Mouse (Mus musculus) cerebral cortex, adult 2 months (tissue): ENCODE data around the gene Tenm2.

ENCODE experiments used
- WGBS: fragments of 180-500 bp; shearing (Covaris S2); methylation state at CpG from one replicate; pipeline ENCODE4 v1.1.7; 2018; 5-methylcytosine and 5-hydroxymethylcytosine counted together

The Tenm2 gene

DNA sequence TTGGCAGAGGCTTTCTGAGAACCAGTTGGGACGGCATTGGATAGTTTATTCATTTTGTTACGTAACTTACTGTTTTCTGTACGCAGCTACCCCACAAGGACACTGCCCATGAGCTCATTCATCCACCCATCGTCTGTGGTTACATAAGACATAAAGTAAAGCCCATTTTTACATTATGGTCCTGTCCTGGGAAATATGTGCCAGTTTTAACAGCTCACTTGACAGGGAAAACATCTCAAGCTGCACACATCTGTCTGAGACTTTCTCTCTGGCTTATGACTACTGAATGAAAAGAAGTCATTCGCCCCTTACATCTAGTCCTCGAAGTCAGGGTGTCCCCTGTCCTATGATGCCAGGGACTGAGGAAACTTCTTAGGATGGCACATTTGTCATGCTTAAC, 884.4 kb downstream of the Tenm2 start:
- WGBS: 80% methylated on average over 6 of the region's 6 CpGs

- 74% methylated on average over 1 of the region's 1 CpGs for WGBS
Observed at GRCm38 (mm10) chr11:36350264-36350663, 885.5 kb downstream of the Tenm2 start.

DNA sequence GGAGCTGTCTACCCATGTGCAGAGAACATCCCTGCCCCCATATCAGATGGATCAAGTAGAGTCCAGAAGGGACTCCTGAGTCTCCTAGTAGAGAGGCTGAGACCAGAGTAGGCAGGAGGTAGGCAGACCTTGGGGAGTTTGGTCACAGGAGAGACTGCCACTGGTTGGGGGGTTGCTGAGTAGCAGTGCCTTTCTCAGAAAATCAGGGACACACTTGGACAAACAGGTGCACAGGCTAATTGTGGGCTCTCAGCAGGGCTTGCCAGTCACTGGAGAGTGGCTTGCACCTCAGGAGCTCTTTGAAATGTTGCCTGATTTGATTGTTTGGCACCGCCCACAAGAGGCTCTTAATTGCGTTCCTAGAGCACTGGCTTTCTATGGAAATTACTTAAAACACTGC, 885.9 kb downstream of the Tenm2 start:
- 52% methylated on average over 2 of the region's 2 CpGs for WGBS

GRCm38 (mm10) chr11:36341799-36342198, 894.0 kb downstream of the Tenm2 start:
- 47% methylated on average over 3 of the region's 3 CpGs for WGBS

GRCm38 (mm10) chr11:36338424-36338823, 897.3 kb downstream of the Tenm2 start:
- WGBS: 68% methylated on average over 4 of the region's 4 CpGs

- WGBS: 47% methylated on average over 6 of the region's 6 CpGs
Observed at GRCm38 (mm10) chr11:36337063-36337462, 898.7 kb downstream of the Tenm2 start.

GRCm38 (mm10) chr11:36335147-36335546, 900.6 kb downstream of the Tenm2 start:
- WGBS: 41% methylated on average over 5 of the region's 5 CpGs

DNA sequence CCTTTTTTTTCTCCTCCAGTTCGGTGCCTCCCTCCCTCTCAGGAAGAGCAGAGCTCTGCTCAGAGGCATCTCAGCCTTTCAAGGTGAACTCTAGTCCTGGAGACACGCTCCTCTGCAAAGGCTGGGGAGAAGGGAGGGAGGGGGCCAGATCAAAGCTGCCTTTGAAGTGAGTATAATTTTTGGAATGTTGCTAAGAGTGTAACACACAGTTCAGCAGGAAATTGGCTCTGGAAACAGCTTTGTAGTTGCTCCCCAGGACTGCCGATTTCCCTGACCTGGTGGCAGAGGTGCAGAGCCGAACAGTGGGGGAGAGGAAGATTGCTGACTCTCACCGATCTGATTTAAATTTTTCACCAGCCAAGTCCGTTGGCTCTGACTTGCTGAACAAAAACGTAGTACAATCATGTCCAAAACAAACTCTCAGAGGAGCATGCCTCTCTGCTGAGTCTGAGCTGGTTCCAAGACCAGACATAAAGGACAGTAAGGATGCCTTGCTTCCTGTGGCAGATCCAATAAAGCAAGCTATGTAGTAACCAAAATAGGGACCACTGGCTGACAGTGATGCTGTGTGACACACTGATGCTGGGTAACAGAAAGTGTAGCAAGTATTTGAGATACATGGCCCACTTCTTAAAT, 901.5 kb downstream of the Tenm2 start:
- 10% methylated on average over 7 of the region's 7 CpGs for WGBS

- 82% methylated on average over 12 of the region's 12 CpGs for WGBS
Observed at GRCm38 (mm10) chr11:36332222-36332621, 903.5 kb downstream of the Tenm2 start.

DNA sequence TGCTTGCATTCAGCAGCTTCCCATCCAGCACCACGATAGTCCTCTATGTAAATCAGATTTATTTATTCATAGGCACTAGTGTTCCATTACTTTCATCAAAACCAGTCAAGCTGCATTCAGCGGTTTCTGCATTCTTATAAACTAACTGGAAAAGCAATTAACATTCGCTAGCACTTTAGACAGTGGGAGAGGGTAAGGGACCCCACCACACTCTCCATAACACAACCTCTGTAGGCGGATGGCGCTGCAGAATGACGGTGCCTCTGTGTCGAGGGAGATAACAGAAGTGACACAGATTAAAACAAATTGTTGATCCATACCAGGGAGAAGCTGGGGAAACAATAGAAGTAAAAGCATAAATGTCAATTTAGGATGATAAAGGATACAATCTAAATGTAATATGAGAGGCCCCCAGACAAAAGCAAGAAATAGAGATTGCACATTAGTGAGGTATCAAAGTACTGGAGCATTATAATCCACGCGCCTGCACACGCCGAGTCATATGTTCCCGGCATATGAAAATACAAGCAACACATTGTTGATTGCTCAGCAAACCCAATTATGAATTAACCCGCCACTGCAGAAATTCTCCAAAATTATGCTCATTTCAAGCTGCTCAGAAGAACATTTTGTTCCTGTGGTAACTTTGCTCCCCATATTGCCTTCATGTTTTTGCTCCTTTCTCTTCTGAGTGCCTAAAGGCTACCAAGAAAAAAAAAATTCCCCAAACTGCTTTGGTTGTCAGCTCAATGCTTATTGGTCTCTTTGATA, 904.2 kb downstream of the Tenm2 start:
- 66% methylated on average over 13 of the region's 13 CpGs for WGBS

DNA sequence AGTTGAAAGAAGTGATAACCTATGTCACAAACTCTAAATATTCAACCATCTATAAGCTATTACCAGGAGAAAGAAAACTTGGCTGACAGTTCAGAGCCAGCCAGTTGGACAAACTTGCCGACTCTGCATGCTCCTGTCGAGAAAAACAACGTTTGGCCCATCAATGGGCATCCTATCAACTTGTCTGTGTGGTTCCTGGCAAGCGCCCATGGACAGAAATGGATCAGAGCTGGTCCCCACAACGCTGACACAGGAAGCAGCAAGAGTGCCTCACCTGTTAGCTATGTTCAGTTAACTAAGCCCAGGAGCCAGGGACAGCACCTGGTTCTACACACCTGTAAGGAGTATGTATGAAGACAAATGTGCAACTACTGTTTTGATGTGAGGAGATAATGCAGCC, 908.5 kb downstream of the Tenm2 start:
- WGBS: 59% methylated on average over 5 of the region's 5 CpGs

DNA sequence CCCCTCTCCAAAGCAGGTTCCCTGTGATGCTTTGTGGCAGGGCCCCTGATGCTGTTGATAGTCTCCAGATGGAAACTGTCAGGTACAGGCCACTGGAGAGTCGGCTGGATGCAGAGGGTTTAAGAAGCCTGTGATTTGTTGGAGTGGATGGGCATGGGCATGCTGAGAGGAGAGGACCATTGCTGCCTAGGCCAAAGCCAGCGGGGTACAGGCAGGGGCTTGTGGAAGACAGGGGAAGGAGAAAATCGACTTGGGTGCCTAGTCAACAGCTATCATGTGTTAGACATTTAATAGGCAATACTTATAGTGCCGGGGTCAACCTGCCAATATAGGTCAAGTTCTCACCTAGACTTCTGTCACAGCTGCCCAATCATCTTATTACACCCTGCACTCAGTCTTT, 926.4 kb downstream of the Tenm2 start:
- 87% methylated on average over 4 of the region's 4 CpGs for whole genome bisulfite sequencing

GRCm38 (mm10) chr11:36307276-36307675, 928.5 kb downstream of the Tenm2 start:
- WGBS: 72% methylated on average over 6 of the region's 6 CpGs

GRCm38 (mm10) chr11:36305348-36305950, 930.3 kb downstream of the Tenm2 start:
- WGBS: 73% methylated on average over 10 of the region's 10 CpGs

- 80% methylated on average over 2 of the region's 2 CpGs for WGBS
Observed at GRCm38 (mm10) chr11:36302913-36303371, 932.8 kb downstream of the Tenm2 start.

- WGBS: 54% methylated on average over 7 of the region's 7 CpGs
Observed at GRCm38 (mm10) chr11:36302096-36302495, 933.7 kb downstream of the Tenm2 start.

GRCm38 (mm10) chr11:36296568-36296967, 939.2 kb downstream of the Tenm2 start:
- WGBS: 55% methylated on average over 3 of the region's 3 CpGs

GRCm38 (mm10) chr11:36292206-36292605, 943.6 kb downstream of the Tenm2 start:
- WGBS: 61% methylated on average over 6 of the region's 6 CpGs

DNA sequence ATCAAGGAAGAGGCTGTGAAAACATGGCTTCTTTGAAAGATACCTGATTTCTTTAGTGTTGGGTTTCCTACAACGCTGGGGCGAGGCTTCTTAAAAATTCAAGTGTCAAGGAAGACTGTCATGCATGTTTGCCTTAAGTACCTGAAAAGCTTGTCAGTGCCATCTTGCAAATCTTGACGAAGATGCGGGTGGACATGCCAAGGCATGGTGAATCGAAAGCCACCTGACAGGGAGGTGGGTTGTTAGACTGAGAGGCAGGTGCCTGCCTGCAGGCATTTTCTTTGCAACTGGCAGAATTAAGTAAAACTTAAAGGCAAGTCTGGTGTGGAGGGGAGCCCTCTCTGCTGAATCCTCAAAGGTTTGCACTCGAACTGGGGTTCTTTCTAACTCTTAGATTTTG, 949.5 kb downstream of the Tenm2 start:
- WGBS: 86% methylated on average over 6 of the region's 6 CpGs

- 86% methylated on average over 7 of the region's 7 CpGs for WGBS
Observed at GRCm38 (mm10) chr11:36280533-36280932, 955.2 kb downstream of the Tenm2 start.

DNA sequence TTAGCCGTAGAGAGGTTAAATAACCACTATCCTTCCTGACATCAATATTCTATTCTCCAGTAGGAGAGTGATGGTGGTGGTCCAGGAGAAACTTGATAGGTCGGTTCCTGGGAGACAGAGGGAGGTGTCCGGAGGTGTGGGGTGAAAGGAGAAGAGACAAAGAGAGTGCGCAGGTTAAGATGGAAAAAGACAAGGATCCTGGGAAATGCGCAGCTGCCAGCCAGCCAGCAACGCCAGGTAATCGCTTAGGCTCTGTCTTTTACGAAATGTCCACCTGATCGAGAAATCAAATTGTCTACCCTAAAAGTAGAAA, 957.9 kb downstream of the Tenm2 start:
- WGBS: 94% methylated on average over 9 of the region's 9 CpGs

DNA sequence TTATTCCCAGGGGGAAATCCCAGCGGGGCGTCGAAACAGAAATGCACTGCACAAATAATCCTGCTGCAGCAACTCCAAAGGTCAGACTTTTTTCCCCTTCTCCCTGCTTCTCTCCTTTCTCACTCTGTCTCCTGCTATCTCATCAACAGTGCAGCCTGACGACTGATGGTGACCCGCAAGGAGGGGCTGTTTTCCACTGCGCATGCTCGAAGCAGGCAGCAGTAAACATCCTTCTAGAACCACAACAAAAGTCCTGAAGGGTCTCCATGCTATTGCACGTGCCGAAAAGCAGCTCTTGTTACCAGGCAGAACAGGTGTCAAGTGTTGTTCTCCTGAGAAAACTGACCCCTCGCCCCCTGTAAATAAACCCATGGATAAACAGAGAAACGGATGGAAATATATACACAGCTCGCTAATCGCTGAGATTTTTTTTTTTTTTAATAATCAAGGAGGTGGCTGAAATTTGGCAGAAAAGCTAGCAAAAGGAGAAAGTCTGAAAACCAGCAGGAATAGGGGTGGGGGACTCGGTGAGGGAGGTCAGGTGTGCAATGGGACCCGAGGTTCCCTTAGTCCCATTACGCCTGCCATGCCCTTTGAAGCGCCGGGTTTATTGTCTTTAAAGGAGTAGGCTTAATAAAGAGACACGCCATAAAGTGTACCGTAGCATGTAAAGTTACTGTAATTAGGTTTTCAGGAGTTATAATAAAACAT, 958.4 kb downstream of the Tenm2 start:
- WGBS: 77% methylated on average over 20 of the region's 20 CpGs
